Mouse (Mus musculus) kidney, adult 18-20 months (tissue): ENCODE data around the gene Adcy3.
"Not testable (repeated sequence)": the region's sequence is repeated elsewhere in the genome, so short reads cannot be mapped to it uniquely, and the experiment has no call there.

Experiments used
- DNase-seq: peaks from one replicate; pipeline ENCODE4 v3.0.0; 2021

The Adcy3 gene

DNA sequence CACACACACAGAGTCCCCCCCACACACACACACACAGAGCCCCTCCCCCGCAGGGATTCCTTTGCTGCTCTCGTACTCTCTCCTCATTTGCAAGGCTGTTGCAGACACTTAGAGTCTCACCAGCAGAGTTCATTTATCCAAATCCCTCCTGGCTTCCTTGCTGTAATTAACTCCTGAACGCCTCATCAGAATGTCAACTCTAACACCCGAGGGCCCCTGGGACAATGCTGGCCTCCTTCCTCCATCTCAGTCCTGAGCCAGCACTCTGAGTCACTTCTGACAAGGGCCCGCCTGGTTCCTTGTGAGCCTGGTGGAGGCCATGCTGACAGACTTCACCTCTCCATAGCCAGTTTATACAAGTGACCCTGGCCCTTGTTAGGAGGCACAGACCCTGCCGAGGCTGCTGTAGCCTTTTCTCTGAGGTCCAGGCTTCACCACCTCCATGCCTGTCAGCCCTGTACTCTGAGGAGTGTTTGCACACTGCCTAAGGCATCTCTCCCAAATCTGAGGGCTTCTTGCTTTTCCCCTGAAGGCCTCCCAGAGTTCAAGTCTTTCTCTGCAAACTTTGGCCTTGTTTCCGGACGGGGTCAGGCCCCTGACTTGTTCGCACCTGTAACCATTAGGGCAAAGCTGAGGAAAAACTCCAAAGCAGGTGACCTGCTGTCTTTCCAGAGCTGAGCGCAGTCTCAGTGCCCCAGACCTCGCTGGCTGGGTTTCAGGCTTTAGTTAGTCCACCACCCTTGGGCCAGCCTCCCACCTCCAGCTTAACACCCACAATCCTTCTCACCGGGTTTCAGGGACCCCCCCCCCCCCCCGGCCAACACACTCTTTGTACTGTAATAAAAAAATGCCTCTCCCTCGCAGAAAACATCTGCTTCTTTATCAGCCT is 55.5 kb downstream of the Adcy3 start:
- no peak for DNase-seq

DNA sequence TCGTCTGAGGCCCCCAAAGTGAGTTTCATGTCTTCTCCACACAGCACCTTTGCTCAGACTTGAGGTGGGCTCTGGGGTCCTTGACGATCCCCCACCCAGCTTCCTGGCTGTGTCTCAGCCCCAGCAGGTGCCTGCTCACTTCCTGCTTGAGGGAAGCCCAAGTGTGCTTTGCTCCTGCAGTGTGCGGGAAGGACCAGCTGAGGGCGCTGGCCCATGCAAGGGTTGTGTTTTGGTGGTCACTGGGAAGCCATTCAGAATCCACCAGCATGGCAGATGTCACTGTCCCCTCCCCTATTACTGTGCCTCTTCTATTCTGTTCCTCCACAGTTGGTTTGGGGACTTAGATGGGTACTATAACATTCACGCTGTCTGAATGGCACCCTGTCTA is 56.2 kb downstream of the Adcy3 start:
- DNase-seq: no peak

GRCm38 (mm10) chr12:4192514-4192913 is 59.6 kb downstream of the Adcy3 start:
- peak; percentile 16 for DNase-seq

- no peak for DNase-seq
Measured at GRCm38 (mm10) chr12:4193025-4193740, 60.3 kb downstream of the Adcy3 start.

- no peak for DNase-seq
Measured at GRCm38 (mm10) chr12:4194643-4195042, 61.7 kb downstream of the Adcy3 start.

DNA sequence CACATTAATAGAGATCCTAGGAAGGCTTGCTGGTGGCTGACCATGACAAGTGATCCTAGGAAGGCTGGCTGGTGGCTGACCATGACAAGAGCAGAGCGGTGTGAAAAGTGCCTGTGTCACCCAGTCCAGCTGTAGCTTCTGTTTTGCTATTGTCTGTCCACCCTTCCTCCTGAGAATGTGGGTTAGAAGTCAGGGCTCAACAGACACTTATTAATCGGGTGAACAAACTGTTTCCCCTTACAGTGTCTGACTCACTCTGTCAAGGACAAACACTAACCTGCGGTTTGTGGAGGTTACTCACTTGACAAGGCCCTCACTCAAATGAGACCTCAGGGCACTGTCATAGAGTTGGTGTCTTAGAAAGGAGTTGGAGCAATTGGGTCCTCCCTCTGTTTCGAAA is 65.8 kb downstream of the Adcy3 start:
- DNase-seq: no peak

GRCm38 (mm10) chr12:4199271-4199670 is 66.4 kb downstream of the Adcy3 start:
- no peak for DNase-seq

- DNase-seq: no peak
Measured at GRCm38 (mm10) chr12:4201454-4202200, 68.7 kb downstream of the Adcy3 start.

DNA sequence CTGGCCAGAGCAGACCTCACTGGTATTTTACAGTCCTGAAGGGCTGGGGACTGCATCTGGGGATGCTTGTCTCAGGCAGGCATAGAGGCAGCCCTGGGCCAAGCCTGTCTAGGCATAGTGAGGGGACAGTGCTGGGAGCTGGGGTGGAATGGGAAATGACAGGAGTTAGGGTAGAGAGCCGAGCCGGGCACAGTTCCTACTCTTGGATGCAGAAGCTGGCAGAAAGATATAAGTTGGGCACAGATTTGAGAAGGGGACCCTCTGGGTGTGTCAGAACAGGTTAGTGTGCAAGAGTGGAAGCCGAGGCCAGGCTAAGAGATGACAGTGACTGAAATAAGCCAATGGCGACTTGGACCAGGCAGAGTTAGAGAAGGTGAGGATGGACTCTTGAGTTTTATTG is 69.3 kb downstream of the Adcy3 start:
- no peak for DNase-seq

DNA sequence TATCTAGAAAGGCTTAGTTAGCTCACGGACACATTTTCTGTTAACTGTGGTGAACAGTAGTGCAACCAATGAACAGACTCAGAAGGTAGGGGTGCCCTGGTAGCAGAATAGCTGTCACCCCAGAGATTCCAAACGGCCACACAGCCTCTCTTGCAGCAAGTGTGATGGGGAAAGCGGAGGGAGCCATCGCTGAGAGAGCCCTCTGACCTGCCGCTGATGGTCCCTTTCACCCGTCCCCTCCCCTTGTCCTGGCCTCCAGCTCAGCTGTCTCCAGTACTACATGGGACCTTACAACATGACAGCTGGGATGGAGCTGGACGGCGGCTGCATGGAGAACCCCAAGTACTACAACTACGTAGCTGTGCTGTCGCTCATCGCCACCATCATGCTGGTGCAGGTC is 73.2 kb downstream of the Adcy3 start:
- no peak for DNase-seq

- DNase-seq: peak; percentile 64
Measured at GRCm38 (mm10) chr12:4208405-4209133, 75.7 kb downstream of the Adcy3 start.

GRCm38 (mm10) chr12:4209196-4209595 is 76.3 kb downstream of the Adcy3 start:
- no peak for DNase-seq

GRCm38 (mm10) chr12:4211174-4211573 is 78.3 kb downstream of the Adcy3 start:
- DNase-seq: no peak

DNA sequence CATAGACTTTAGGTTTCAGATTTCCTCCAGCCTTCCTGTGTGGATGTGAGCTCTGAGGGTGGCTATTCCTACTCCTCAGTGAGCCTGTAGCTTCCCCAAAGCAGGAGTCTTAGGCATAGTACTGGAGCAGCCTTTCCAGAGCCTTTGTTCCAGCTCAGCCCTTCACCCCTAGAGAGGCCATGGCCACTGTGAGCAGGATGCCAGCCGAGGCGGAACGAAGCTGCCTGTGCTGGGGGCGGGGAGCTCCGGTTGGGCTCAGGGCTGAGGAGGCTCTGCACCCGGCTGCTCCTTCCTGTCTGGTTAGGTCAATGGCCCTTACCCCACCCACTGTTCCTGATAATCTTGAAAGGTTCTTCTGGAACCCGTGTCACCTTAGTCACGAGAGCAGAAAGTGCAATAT is 80.0 kb downstream of the Adcy3 start:
- DNase-seq: no peak

- no peak for DNase-seq
Measured at GRCm38 (mm10) chr12:4230156-4230555, 97.3 kb downstream of the Adcy3 start.

GRCm38 (mm10) chr12:4232777-4233176 is 99.9 kb downstream of the Adcy3 start:
- no peak for DNase-seq

- peak; percentile 99 for DNase-seq
Measured at GRCm38 (mm10) chr12:4233572-4234508, 100.9 kb downstream of the Adcy3 start, which contains the start of the genes Ptrhd1 and Cenpo. Ptrhd1 (plus strand) TSS chr12:4234027. Cenpo (minus strand) TSS chr12:4234294.

GRCm38 (mm10) chr12:4237481-4237880 is 104.6 kb downstream of the Adcy3 start:
- no peak for DNase-seq

DNA sequence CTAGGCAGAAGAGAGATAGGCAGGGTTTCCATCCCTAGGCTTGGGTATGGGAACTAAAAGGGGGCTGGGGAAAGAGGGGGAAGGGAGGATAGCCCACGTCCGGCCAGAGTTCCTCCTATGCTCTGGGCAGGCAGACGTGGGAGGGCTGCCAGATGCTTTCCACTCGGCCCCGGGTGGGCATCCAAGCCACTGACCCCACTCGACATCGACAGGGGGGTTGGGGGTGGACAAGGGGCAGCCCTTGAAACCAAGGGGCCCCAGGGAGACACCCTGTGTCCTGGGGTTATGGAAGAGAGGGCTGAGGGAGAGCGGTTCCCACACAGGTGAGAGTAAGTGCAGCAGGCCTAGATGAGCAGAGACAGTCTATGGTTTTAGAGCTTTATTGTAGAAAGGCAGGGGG is 107.4 kb downstream of the Adcy3 start:
- not testable (repeated sequence) for DNase-seq

- no peak for DNase-seq
Measured at GRCm38 (mm10) chr12:4243805-4244204, 110.9 kb downstream of the Adcy3 start.

- no peak for DNase-seq
Measured at GRCm38 (mm10) chr12:4245742-4246141, 112.8 kb downstream of the Adcy3 start.
